Mouse (Mus musculus): Measurements from ENCODE around the gene Ccl8.

DNA sequence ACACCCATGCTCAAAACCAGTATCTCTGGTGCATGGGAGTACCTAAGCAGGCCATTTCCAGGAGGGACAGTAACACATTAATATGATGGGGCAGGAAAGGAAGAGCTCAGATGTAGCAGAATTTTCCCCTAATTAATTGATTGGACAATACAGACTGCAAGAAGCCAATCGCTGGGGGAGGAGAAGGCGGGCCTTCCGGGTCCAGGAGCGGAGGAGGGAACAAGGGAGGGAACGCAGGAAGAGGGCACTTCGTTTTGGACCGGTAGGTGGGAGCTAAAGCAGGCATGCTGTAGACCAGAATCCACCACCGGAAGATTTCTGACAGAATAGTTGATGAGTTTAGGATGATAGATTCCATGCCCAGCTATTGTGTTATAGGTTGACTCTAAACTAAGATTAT, 48.3 kb downstream of the Ccl8 start:
- TF ChIP-seq POLR2A (IDR thresholded peaks at IDR 0.05; ENCODE audit: control insufficient read depth in 1 of 2, insufficient read depth in 1 of 2, low read depth in 1 of 2, low read length in 2 of 2, poor library complexity in 1 of 2) (no peak), USF1 (IDR thresholded peaks at IDR 0.05; ENCODE audit: low read depth, low read length) (no peak), NELFE (IDR thresholded peaks at IDR 0.05; ENCODE audit: low read depth, low read length) (no peak), ZNF384 (IDR thresholded peaks at IDR 0.05; ENCODE audit: low read depth, low read length) (no peak)

Measured in MEL (cell line).